Mouse (Mus musculus) liver, postnatal 0 days (tissue): ENCODE results near the gene Prkar1a. TPM values are rescaled to one million over a fixed set of nuclear protein-coding genes. Genes with fewer than 3 reads are reported as not detected.

Experiments used
- ATAC-seq: fragments of 200-750 bp; cut with Nextera tagmentation; 2 replicates; pipeline ENCODE4 v1.8.0; 2017; ENCODE audit warnings: mild to moderate bottlenecking, moderate library complexity
- DNase-seq: peaks from one replicate; pipeline ENCODE4 v3.0.0-alpha.2; 2016
- H3K27ac ChIP-seq: fragments of 300-500 bp; sonication (generic); 2 replicates; pipeline ENCODE4 v1.5.1; 2014; ENCODE audit warnings: antibody characterized with exemption, moderate library complexity, mild to moderate bottlenecking, low read depth
- H3K27me3 ChIP-seq: fragments of 300-500 bp; sonication (generic); 2 replicates; pipeline ENCODE4 v1.6.1; 2014; ENCODE audit warnings: low read length, control low read depth, mixed read lengths; ENCODE audit not compliant: insufficient read depth
- H3K36me3 ChIP-seq: fragments of 300-500 bp; sonication (generic); replicated peaks from 2 replicates; pipeline ENCODE4 v1.6.1; 2014; ENCODE audit warnings: mild to moderate bottlenecking, control low read depth, low read length, moderate library complexity, mixed read lengths; ENCODE audit not compliant: insufficient read depth
- H3K4me1 ChIP-seq: fragments of 300-500 bp; sonication (generic); 2 replicates; pipeline ENCODE4 v1.6.1; 2014; ENCODE audit warnings: antibody characterized with exemption, mild to moderate bottlenecking, control low read depth; ENCODE audit not compliant: insufficient read depth
- H3K4me2 ChIP-seq: fragments of 300-500 bp; sonication (generic); 2 replicates; pipeline ENCODE4 v1.6.1; 2014; ENCODE audit warnings: low read depth, mild to moderate bottlenecking, low read length, moderate library complexity, mixed read lengths
- H3K4me3 ChIP-seq: fragments of 300-500 bp; sonication (generic); 2 replicates; pipeline ENCODE4 v1.5.1; 2014; ENCODE audit warnings: low read depth, low read length
- H3K9ac ChIP-seq: fragments of 300-500 bp; sonication (generic); replicated peaks from 2 replicates; pipeline ENCODE4 v1.6.1; 2014; ENCODE audit warnings: mild to moderate bottlenecking, moderate library complexity
- H3K9me3 ChIP-seq: fragments of 300-500 bp; sonication (generic); 2 replicates; pipeline ENCODE4 v1.6.1; 2016; ENCODE audit warnings: mild to moderate bottlenecking, control low read depth, low read length, mixed read lengths
- CTCF ChIP-seq: sonication (generic); IDR thresholded peaks from 2 replicates; pipeline ENCODE4 v1.5.1; 2016; ENCODE audit warnings: antibody characterized with exemption, low read depth
- EP300 ChIP-seq: IDR thresholded peaks from 2 replicates; pipeline ENCODE4 v1.6.1; 2016; ENCODE audit warnings: antibody characterized with exemption, low read depth, mild to moderate bottlenecking
- WGBS: fragments of 180-500 bp; shearing (Covaris S2); extraction: QIAGEN DNeasy Blood & Tissue Kit; methylation state at CpG from one replicate; pipeline ENCODE4 v1.1.7; 2014; ENCODE audit not compliant: insufficient replicate concordance; 5-methylcytosine and 5-hydroxymethylcytosine counted together
- polyA plus RNA-seq: library from polyadenylated mRNA; unstranded; fragments of >200 nt; fragmentation: Nextera tagmentation; extraction: Ambion mirVana; gene quantifications from 2 replicates; pipeline ENCODE4 v1.2.1, GENCODE M21; 2015

The Prkar1a gene
- polyA plus RNA-seq, 1 experiment from 2014 or later = 124 TPM

- no peak for TF ChIP-seq EP300
- no peak for TF ChIP-seq CTCF
- 73% methylated on average over 7 of the region's 7 CpGs for WGBS
- DNase-seq = no peak
Measured at GRCm38 (mm10) chr11:109673741-109674140, 24.5 kb downstream of the Prkar1a start.

GRCm38 (mm10) chr11:109674542-109674941 is 25.3 kb downstream of the Prkar1a start:
- H3K27me3 ChIP-seq = no peaks in the 10 kb centered on the region
- ATAC-seq (no peak), DNase-seq (no peak)
- H3K4me1 ChIP-seq = 0 out of 2 replicates have a peak, but pooled peaks cover 3% of the 10 kb centered on the region
- WGBS = 76% methylated on average over 11 of the region's 11 CpGs
- H3K36me3 ChIP-seq = peaks cover 17% of the 10 kb centered on the region
- TF ChIP-seq EP300 (no peak), CTCF (peak; percentile 30)
- no peak overlapping the region for H3K9ac ChIP-seq
- H3K4me2 ChIP-seq = no peak overlapping the region
- no peaks in the 10 kb centered on the region for H3K9me3 ChIP-seq
- H3K4me3 ChIP-seq = no peak overlapping the region
- no peak overlapping the region for H3K27ac ChIP-seq

More at GRCm38 (mm10) chr11:109673741-109674140, 24.5 kb downstream of the Prkar1a start:
- no peak for ATAC-seq
- H3K4me3 ChIP-seq = no peak overlapping the region
- H3K36me3 ChIP-seq = peaks cover 22% of the 10 kb centered on the region
- H3K27me3 ChIP-seq = no peaks in the 10 kb centered on the region
- H3K9ac ChIP-seq = no peak overlapping the region
- H3K4me2 ChIP-seq = no peak overlapping the region
- H3K27ac ChIP-seq = no peak overlapping the region
- H3K9me3 ChIP-seq = no peaks in the 10 kb centered on the region
- 0 out of 2 replicates have a peak, but pooled peaks cover 3% of the 10 kb centered on the region for H3K4me1 ChIP-seq

GRCm38 (mm10) chr11:109675208-109675607 is 26.0 kb downstream of the Prkar1a start:
- 83% methylated on average over 3 of the region's 3 CpGs for WGBS
- H3K9ac ChIP-seq = no peak overlapping the region
- H3K4me1 ChIP-seq = 0 out of 2 replicates have a peak, but pooled peaks cover 3% of the 10 kb centered on the region
- peaks cover 11% of the 10 kb centered on the region for H3K36me3 ChIP-seq
- ATAC-seq (no peak), DNase-seq (no peak)
- H3K4me3 ChIP-seq = no peak overlapping the region
- TF ChIP-seq CTCF = no peak
- TF ChIP-seq EP300 = no peak
- H3K9me3 ChIP-seq = no peaks in the 10 kb centered on the region
- no peak overlapping the region for H3K27ac ChIP-seq
- no peak overlapping the region for H3K4me2 ChIP-seq
- H3K27me3 ChIP-seq = no peaks in the 10 kb centered on the region

- Histone ChIP-seq H3K9me3 (no peaks in the 10 kb centered on the region), H3K4me2 (no peak overlapping the region), H3K9ac (no peak overlapping the region), H3K4me1 (0 out of 2 replicates have a peak, but pooled peaks cover under 1% of the 10 kb centered on the region), H3K27ac (no peak overlapping the region), H3K36me3 (peaks cover 6% of the 10 kb centered on the region), H3K27me3 (no peaks in the 10 kb centered on the region), H3K4me3 (no peak overlapping the region)
- 79% methylated on average over 9 of the region's 9 CpGs for WGBS
- TF ChIP-seq EP300 (no peak), CTCF (no peak)
- ATAC-seq (no peak), DNase-seq (no peak)
Measured at GRCm38 (mm10) chr11:109675771-109676170, 26.6 kb downstream of the Prkar1a start.

- no peaks in the 10 kb centered on the region for H3K4me1 ChIP-seq
- no peak overlapping the region for H3K4me3 ChIP-seq
- WGBS = 70% methylated on average over 12 of the region's 12 CpGs
- no peaks in the 10 kb centered on the region for H3K9me3 ChIP-seq
- no peak for DNase-seq
- H3K9ac ChIP-seq = no peak overlapping the region
- no peak overlapping the region for H3K4me2 ChIP-seq
- TF ChIP-seq CTCF = no peak
- TF ChIP-seq EP300 = no peak
- peaks cover 5% of the 10 kb centered on the region for H3K36me3 ChIP-seq
- no peak overlapping the region for H3K27ac ChIP-seq
- no peaks in the 10 kb centered on the region for H3K27me3 ChIP-seq
- ATAC-seq = no peak
Measured at GRCm38 (mm10) chr11:109676621-109677373, 27.6 kb downstream of the Prkar1a start.

GRCm38 (mm10) chr11:109678291-109678690 is 29.1 kb downstream of the Prkar1a start:
- ATAC-seq (no peak), DNase-seq (no peak)
- TF ChIP-seq CTCF (no peak), EP300 (no peak)
- H3K9me3 ChIP-seq = no peaks in the 10 kb centered on the region
- no peaks in the 10 kb centered on the region for H3K27me3 ChIP-seq
- H3K36me3 ChIP-seq = peaks cover 5% of the 10 kb centered on the region; the same call in 1 of the 2 replicates
- H3K4me1 ChIP-seq = no peaks in the 10 kb centered on the region
- H3K27ac ChIP-seq = no peak overlapping the region
- H3K9ac ChIP-seq = no peak overlapping the region
- 59% methylated on average over 12 of the region's 12 CpGs for WGBS
- no peak overlapping the region for H3K4me2 ChIP-seq
- no peak overlapping the region for H3K4me3 ChIP-seq
